Mouse (Mus musculus) myocyte (in vitro differentiated cells): Measurements from ENCODE around the gene Smyd1. TPM values are rescaled to one million over a fixed set of nuclear protein-coding genes. Genes with fewer than 3 reads are reported as not detected.

ENCODE experiments used
- H3K27me3 ChIP-seq: one replicate; pipeline ENCODE4 v1.6.1; 2011; ENCODE audit not compliant: control insufficient read depth, insufficient read depth, insufficient read length
- H3K36me3 ChIP-seq: one replicate; pipeline ENCODE4 v1.6.1; 2011; ENCODE audit not compliant: control insufficient read depth, insufficient read depth
- H3K4me2 ChIP-seq: one replicate; pipeline ENCODE4 v1.6.1; 2011; ENCODE audit warnings: low read depth, control low read depth
- H3K4me3 ChIP-seq: one replicate; pipeline ENCODE4 v1.5.1; 2011; ENCODE audit warnings: mild to moderate bottlenecking, control low read depth, moderate library complexity
- H3K79me2 ChIP-seq: one replicate; pipeline ENCODE4 v1.6.1; 2011; ENCODE audit not compliant: control insufficient read depth, insufficient read depth
- H3ac ChIP-seq: one replicate; pipeline ENCODE4 v1.6.1; 2011; ENCODE audit not compliant: control insufficient read depth, insufficient read length
- CEBPB ChIP-seq: IDR thresholded peaks from 2 replicates; pipeline ENCODE4 v1.6.1; 2011; ENCODE audit warnings: mild to moderate bottlenecking, moderate library complexity; ENCODE audit not compliant: poor library complexity, insufficient read depth, severe bottlenecking
- E2F4 ChIP-seq: IDR thresholded peaks from one replicate; pipeline ENCODE4 v1.6.1; 2011; ENCODE audit warnings: mild to moderate bottlenecking, control low read depth, moderate library complexity; ENCODE audit not compliant: insufficient read depth
- MAX ChIP-seq: IDR thresholded peaks from one replicate; pipeline ENCODE4 v1.6.1; 2011; ENCODE audit warnings: low read depth, mild to moderate bottlenecking, control low read depth
- MYOD1 ChIP-seq, 3 experiments: IDR thresholded peaks; one replicate each; pipeline ENCODE4 v1.6.1; 2011; ENCODE audit warnings: control low read depth in 2 of 3, low read depth in 2 of 3, mild to moderate bottlenecking in 2 of 3, moderate library complexity in 1 of 3; ENCODE audit not compliant: insufficient read length in 2 of 3, control insufficient read depth in 1 of 3
- MYOG ChIP-seq, 3 experiments: IDR thresholded peaks; one replicate each; pipeline ENCODE4 v1.6.1; 2011; ENCODE audit warnings: control low read depth in 2 of 3, low read depth in 2 of 3, mild to moderate bottlenecking in 2 of 3; ENCODE audit not compliant: insufficient read length in 2 of 3, control insufficient read depth in 1 of 3, insufficient read depth in 1 of 3
- POLR2A ChIP-seq: IDR thresholded peaks from one replicate; pipeline ENCODE4 v1.6.1; 2011; ENCODE audit warnings: low read depth, mild to moderate bottlenecking, control low read depth, moderate library complexity; ENCODE audit not compliant: insufficient read length
- POLR2AphosphoS2 ChIP-seq: IDR thresholded peaks from one replicate; pipeline ENCODE4 v1.6.1; 2011; ENCODE audit warnings: low read depth, control low read depth; ENCODE audit not compliant: insufficient read length
- REST ChIP-seq: IDR thresholded peaks from one replicate; pipeline ENCODE4 v1.6.1; 2011; ENCODE audit warnings: mild to moderate bottlenecking, control low read depth, moderate library complexity; ENCODE audit not compliant: insufficient read depth, insufficient read length
- SRF ChIP-seq: IDR thresholded peaks from one replicate; pipeline ENCODE4 v1.6.1; 2011; ENCODE audit warnings: low read depth; ENCODE audit not compliant: control insufficient read depth, insufficient read length
- TCF12 ChIP-seq: IDR thresholded peaks from one replicate; pipeline ENCODE4 v1.6.1; 2011; ENCODE audit warnings: mild to moderate bottlenecking, control low read depth; ENCODE audit not compliant: poor library complexity, insufficient read depth, severe bottlenecking
- TCF3 ChIP-seq: IDR thresholded peaks from one replicate; pipeline ENCODE4 v1.6.1; 2011; ENCODE audit warnings: low read depth, control low read depth; ENCODE audit not compliant: insufficient read length
- USF1 ChIP-seq: IDR thresholded peaks from one replicate; pipeline ENCODE4 v1.6.1; 2011; ENCODE audit warnings: low read depth, mild to moderate bottlenecking, control low read depth, moderate library complexity
- polyA plus RNA-seq: library from polyadenylated mRNA; unstranded; fragments of >200 nt; fragmentation: generic; extraction: Trizol; gene quantifications from one replicate; pipeline ENCODE4 v1.2.1, GENCODE M21; 2012; ENCODE audit warnings: missing spikeins

The Smyd1 gene
- polyA plus RNA-seq, 1 experiment, result 141 TPM

DNA sequence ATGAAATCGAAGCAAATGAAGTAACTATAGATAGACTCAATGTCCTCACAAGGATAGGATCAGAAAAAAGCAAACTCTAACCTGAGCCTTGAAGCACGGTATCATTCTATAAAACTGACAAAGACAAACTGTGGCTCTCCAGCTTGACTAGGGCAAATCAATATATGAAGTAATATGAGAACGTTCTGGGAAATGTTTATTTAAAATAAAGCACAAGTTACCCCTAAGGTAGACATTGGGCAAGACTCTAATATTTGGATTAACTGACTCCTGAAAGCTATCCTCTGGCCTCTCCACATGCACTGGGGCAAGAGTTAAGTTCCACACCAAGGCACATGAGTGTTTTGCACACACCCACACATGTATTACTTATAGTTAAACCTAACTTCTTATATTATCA, 61.0 kb downstream of the Smyd1 start:
- H3K4me3 ChIP-seq, result peak overlapping the region; percentile 29
- H3K36me3 ChIP-seq, result no peaks in the 10 kb centered on the region
- peak overlapping the region; percentile 84 for H3K4me2 ChIP-seq
- no peak for TF ChIP-seq MAX
- TF ChIP-seq POLR2AphosphoS2, result no peak
- TF ChIP-seq CEBPB, result no peak
- no peak for TF ChIP-seq POLR2A
- no peak for TF ChIP-seq REST
- TF ChIP-seq USF1, result no peak
- peaks cover 20% of the 10 kb centered on the region for H3K79me2 ChIP-seq
- no peaks in the 10 kb centered on the region for H3K27me3 ChIP-seq
- H3ac ChIP-seq, result no peak overlapping the region

DNA sequence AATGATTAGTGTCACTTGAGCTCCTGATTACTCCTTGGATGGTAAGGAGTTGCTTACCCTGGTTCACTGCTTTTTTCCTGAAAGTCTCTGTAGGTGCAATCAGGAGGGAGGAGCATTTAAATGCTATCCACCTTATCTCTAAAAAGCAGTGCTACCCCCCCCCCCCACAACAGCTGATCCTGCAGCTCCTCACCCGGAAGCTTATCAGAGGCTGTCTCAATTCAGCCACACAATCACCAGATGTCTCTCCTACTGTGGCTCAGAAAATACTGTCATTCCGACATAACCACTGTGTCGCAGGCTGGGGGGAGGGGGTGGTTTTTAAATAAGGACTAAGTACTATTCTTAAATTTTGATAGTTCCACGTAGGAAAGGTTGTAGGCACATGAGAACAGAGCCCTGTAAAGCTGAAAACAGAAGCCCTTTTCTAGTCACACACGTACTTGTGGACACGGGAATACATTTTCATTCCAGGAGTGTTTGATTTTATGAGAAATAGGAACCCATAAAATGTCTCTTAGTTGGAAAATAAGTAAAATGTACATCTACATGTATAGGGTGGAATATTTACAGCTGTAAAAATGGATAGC, 61.9 kb downstream of the Smyd1 start:
- Histone ChIP-seq H3K36me3 (no peaks in the 10 kb centered on the region), H3K4me3 (peak overlapping the region; percentile 29), H3ac (no peak overlapping the region), H3K27me3 (no peaks in the 10 kb centered on the region), H3K4me2 (peak overlapping the region; percentile 84), H3K79me2 (peaks cover 20% of the 10 kb centered on the region)
- TF ChIP-seq MYOG (IDR thresholded peaks at IDR 0.05; ENCODE audit: control insufficient read depth in 1 of 3, insufficient read depth in 1 of 3, insufficient read length in 2 of 3, low read depth in 2 of 3), result peak in 1 of 3 experiments; percentile 62
- TF ChIP-seq MAX, result no peak
- TF ChIP-seq TCF3, result no peak
- TF ChIP-seq MYOD1 (IDR thresholded peaks at IDR 0.05; ENCODE audit: control insufficient read depth in 1 of 3, insufficient read length in 2 of 3, low read depth in 2 of 3), result peak in 1 of 3 experiments; percentile 40

DNA sequence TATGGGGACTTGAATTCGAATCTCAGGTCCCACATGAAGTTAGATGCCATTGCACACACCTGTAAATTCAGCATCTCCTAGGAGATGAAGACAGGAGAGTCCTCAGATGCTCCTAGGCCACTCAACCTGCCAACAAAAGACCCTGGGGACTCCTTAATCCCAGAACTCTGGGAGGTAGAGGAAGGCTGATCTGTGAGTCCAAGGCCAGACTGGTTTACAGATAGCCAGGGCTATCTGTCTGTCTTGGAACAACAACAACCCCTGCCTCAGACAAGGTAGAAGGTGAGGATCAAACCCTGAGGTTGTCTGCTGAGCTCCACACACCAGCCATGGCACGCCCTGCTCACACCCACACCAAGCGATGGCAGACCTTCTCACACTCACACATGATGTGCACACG, 62.9 kb downstream of the Smyd1 start:
- peak overlapping the region; percentile 84 for H3K4me2 ChIP-seq
- H3K27me3 ChIP-seq, result no peaks in the 10 kb centered on the region
- H3K36me3 ChIP-seq, result no peaks in the 10 kb centered on the region
- H3K4me3 ChIP-seq, result peak overlapping the region; percentile 29
- H3K79me2 ChIP-seq, result peaks cover 20% of the 10 kb centered on the region
- no peak overlapping the region for H3ac ChIP-seq
- TF ChIP-seq REST (no peak), MYOG (IDR thresholded peaks at IDR 0.05; ENCODE audit: control insufficient read depth in 1 of 3, insufficient read depth in 1 of 3, insufficient read length in 2 of 3, low read depth in 2 of 3) (no peak), MAX (no peak), USF1 (no peak), SRF (no peak)

DNA sequence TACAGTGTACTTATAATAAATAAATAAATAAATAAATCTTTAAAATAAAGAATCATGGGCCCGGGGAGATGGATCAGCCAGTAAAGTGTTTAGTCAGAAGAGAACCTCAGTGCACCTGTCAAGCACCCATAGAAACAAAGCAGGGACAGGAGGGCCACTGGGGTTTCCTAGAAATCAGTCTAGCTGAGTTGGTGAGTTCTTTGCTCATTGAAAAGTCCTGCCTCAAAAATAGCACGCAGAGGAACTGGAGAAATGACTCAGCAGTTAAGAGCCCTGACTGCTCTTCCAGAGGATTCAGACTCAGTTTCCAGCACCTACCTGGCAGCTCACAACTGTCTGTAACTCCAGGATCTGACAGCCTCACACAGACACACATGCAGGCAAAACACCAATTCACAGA, 63.5 kb downstream of the Smyd1 start:
- Histone ChIP-seq H3K27me3 (no peaks in the 10 kb centered on the region), H3ac (no peak overlapping the region), H3K79me2 (peaks cover 20% of the 10 kb centered on the region), H3K4me3 (no peak overlapping the region), H3K36me3 (no peaks in the 10 kb centered on the region), H3K4me2 (peak overlapping the region; percentile 84)
- TF ChIP-seq TCF3, result no peak
- no peak for TF ChIP-seq MYOG (IDR thresholded peaks at IDR 0.05; ENCODE audit: control insufficient read depth in 1 of 3, insufficient read depth in 1 of 3, insufficient read length in 2 of 3, low read depth in 2 of 3)
- no peak for TF ChIP-seq POLR2AphosphoS2
- TF ChIP-seq SRF, result no peak
- no peak for TF ChIP-seq E2F4
- TF ChIP-seq CEBPB, result no peak
- no peak for TF ChIP-seq POLR2A
- no peak for TF ChIP-seq USF1
- no peak for TF ChIP-seq MAX

DNA sequence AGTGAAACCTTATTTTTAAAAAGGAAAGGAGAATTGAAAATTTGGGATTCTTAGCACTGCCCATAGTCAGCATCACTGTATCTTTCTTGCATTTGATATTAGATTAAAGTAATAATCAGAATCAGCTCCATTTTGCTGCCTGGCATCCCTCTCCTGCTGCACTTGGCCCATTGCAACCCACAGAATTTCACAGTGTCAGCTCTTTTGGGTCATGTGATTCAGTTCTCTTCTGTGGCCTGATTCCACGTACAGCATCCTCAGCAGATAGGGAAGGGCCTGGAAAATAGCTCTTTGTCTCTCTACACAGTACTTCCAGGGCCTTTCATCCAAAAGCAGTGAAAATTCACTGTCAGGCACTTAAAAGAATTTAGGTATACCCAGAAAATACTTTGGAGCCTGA, 64.7 kb downstream of the Smyd1 start:
- no peaks in the 10 kb centered on the region for H3K36me3 ChIP-seq
- no peak overlapping the region for H3ac ChIP-seq
- TF ChIP-seq POLR2A, result no peak
- TF ChIP-seq TCF3, result no peak
- TF ChIP-seq USF1, result no peak
- TF ChIP-seq REST, result no peak
- no peak for TF ChIP-seq CEBPB
- no peak for TF ChIP-seq MAX
- no peak overlapping the region for H3K4me2 ChIP-seq
- peaks cover 20% of the 10 kb centered on the region for H3K79me2 ChIP-seq
- H3K4me3 ChIP-seq, result no peak overlapping the region
- no peaks in the 10 kb centered on the region for H3K27me3 ChIP-seq

DNA sequence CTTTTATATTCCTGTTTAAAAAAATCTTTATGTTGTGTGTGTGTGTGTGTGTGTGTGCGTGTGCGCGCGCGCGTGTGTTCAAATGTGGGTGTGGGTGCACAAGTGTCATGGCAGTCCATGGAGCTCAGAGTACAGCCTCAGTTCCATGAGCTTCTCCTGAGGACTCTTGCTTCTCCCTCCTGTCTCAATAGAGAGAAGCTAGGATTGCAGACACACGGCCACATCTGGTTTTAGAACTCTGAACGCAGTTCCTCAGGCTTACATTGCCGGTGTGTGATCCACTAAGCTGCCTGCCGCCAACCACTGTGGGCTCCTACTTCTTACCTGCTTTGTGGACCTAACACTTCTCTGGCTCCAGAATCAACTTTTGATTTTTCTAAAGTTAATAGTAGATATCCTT, 65.9 kb downstream of the Smyd1 start:
- no peak overlapping the region for H3K4me2 ChIP-seq
- no peak overlapping the region for H3ac ChIP-seq
- H3K36me3 ChIP-seq, result no peaks in the 10 kb centered on the region
- H3K4me3 ChIP-seq, result no peak overlapping the region
- no peaks in the 10 kb centered on the region for H3K27me3 ChIP-seq
- peaks cover 14% of the 10 kb centered on the region for H3K79me2 ChIP-seq
- TF ChIP-seq USF1, result no peak
- no peak for TF ChIP-seq MYOD1 (IDR thresholded peaks at IDR 0.05; ENCODE audit: control insufficient read depth in 1 of 3, insufficient read length in 2 of 3, low read depth in 2 of 3)
- no peak for TF ChIP-seq MYOG (IDR thresholded peaks at IDR 0.05; ENCODE audit: control insufficient read depth in 1 of 3, insufficient read depth in 1 of 3, insufficient read length in 2 of 3, low read depth in 2 of 3)
- no peak for TF ChIP-seq TCF3
- TF ChIP-seq TCF12, result no peak
- TF ChIP-seq REST, result no peak
- no peak for TF ChIP-seq POLR2AphosphoS2
- TF ChIP-seq SRF, result no peak
- no peak for TF ChIP-seq MAX
- TF ChIP-seq E2F4, result no peak
- TF ChIP-seq POLR2A, result no peak
- no peak for TF ChIP-seq CEBPB
